Mouse (Mus musculus) hindbrain, embryonic 14.5 days (tissue): Measurements from ENCODE around the gene Ip6k2. TPM values are rescaled to one million over a fixed set of nuclear protein-coding genes. Genes with fewer than 3 reads are reported as not detected.

ENCODE experiments used
- ATAC-seq: fragments of 200-750 bp; cut with Nextera tagmentation; 2 replicates; pipeline ENCODE4 v1.8.0; 2017; ENCODE audit warnings: moderate number of reproducible peaks, mild to moderate bottlenecking, moderate TSS enrichment, moderate library complexity; ENCODE audit not compliant: low FRiP score
- DNase-seq: peaks from one replicate; pipeline ENCODE4 v3.0.0-alpha.2; 2015; ENCODE audit warnings: low spot score
- H3K27ac ChIP-seq: fragments of 300-500 bp; sonication (generic); 2 replicates; pipeline ENCODE4 v1.5.1; 2014; ENCODE audit warnings: mild to moderate bottlenecking, moderate library complexity
- H3K27me3 ChIP-seq: fragments of 300-500 bp; sonication (generic); 2 replicates; pipeline ENCODE4 v1.6.1; 2014; ENCODE audit warnings: mild to moderate bottlenecking, low read length, mixed read lengths; ENCODE audit not compliant: control insufficient read depth, insufficient read depth
- H3K36me3 ChIP-seq: fragments of 300-500 bp; sonication (generic); replicated peaks from 2 replicates; pipeline ENCODE4 v1.6.1; 2014; ENCODE audit not compliant: control insufficient read depth, insufficient read depth
- H3K4me1 ChIP-seq: fragments of 300-500 bp; sonication (generic); replicated peaks from 2 replicates; pipeline ENCODE4 v1.6.1; 2014; ENCODE audit warnings: antibody characterized with exemption, low read length, mixed read lengths; ENCODE audit not compliant: control insufficient read depth, insufficient read depth
- H3K4me2 ChIP-seq: fragments of 300-500 bp; sonication (generic); replicated peaks from 2 replicates; pipeline ENCODE4 v1.6.1; 2014; ENCODE audit warnings: mild to moderate bottlenecking, moderate library complexity
- H3K4me3 ChIP-seq: fragments of 300-500 bp; sonication (generic); replicated peaks from 2 replicates; pipeline ENCODE4 v1.5.1; 2014; ENCODE audit warnings: mild to moderate bottlenecking, low read length
- H3K9ac ChIP-seq: fragments of 300-500 bp; sonication (generic); 2 replicates; pipeline ENCODE4 v1.6.1; 2014
- H3K9me3 ChIP-seq: fragments of 300-500 bp; sonication (generic); 2 replicates; pipeline ENCODE4 v1.6.1; 2016; ENCODE audit warnings: low read length; ENCODE audit not compliant: control insufficient read depth
- WGBS: fragments of 180-500 bp; shearing (Covaris S2); extraction: QIAGEN DNeasy Blood & Tissue Kit; methylation state at CpG from one replicate; pipeline ENCODE4 v1.1.7; 2014; 5-methylcytosine and 5-hydroxymethylcytosine counted together
- microRNA-seq: library from miRNA; unstranded; fragments of <30 nt; microRNA quantifications from one replicate; pipeline ENCODE4, GENCODE M21; 2016
- polyA plus RNA-seq: library from polyadenylated mRNA; unstranded; fragments of >200 nt; fragmentation: Nextera tagmentation; extraction: Ambion mirVana; gene quantifications from 2 replicates; pipeline ENCODE4 v1.2.1, GENCODE M21; 2014

Gene Ip6k2
- polyA plus RNA-seq, 1 experiment from 2014 or later, result 238 TPM

GRCm38 (mm10) chr9:108845390-108845789, 61.8 kb downstream of the Ip6k2 start:
- WGBS, result 64% methylated on average over 5 of the region's 5 CpGs
- Histone ChIP-seq H3K9me3 (no peaks in the 10 kb centered on the region), H3K4me2 (no peak overlapping the region), H3K36me3 (peaks cover 98% of the 10 kb centered on the region), H3K4me3 (no peak overlapping the region), H3K4me1 (no peaks in the 10 kb centered on the region), H3K9ac (no peak overlapping the region), H3K27ac (no peak overlapping the region), H3K27me3 (no peaks in the 10 kb centered on the region)
- DNase-seq (no peak), ATAC-seq (no peak)

GRCm38 (mm10) chr9:108847374-108847773, 63.8 kb downstream of the Ip6k2 start:
- Histone ChIP-seq H3K36me3 (peaks cover 97% of the 10 kb centered on the region), H3K27me3 (no peaks in the 10 kb centered on the region), H3K4me1 (no peaks in the 10 kb centered on the region), H3K9ac (no peak overlapping the region), H3K4me3 (no peak overlapping the region), H3K27ac (no peak overlapping the region), H3K4me2 (no peak overlapping the region), H3K9me3 (no peaks in the 10 kb centered on the region)
- WGBS, result 91% methylated on average over 4 of the region's 4 CpGs
- ATAC-seq, result no peak
- no peak for DNase-seq

GRCm38 (mm10) chr9:108848419-108848818, 64.8 kb downstream of the Ip6k2 start:
- H3K9ac ChIP-seq, result no peak overlapping the region
- DNase-seq (no peak), ATAC-seq (no peak)
- 0 out of 2 replicates have a peak, but pooled peaks cover 3% of the 10 kb centered on the region for H3K4me1 ChIP-seq
- H3K9me3 ChIP-seq, result no peaks in the 10 kb centered on the region
- WGBS, result 84% methylated on average over 17 of the region's 17 CpGs
- no peaks in the 10 kb centered on the region for H3K27me3 ChIP-seq
- no peak overlapping the region for H3K27ac ChIP-seq
- H3K36me3 ChIP-seq, result peaks cover 96% of the 10 kb centered on the region
- no peak overlapping the region for H3K4me2 ChIP-seq
- no peak overlapping the region for H3K4me3 ChIP-seq

GRCm38 (mm10) chr9:108852976-108853375, 69.4 kb downstream of the Ip6k2 start, which contains the start of gene Slc26a6:
Gene Slc26a6 (plus strand): TSS chr9:108853283.
- peak within 1 kb of the TSS; percentile 75 for H3K27ac ChIP-seq
- DNase-seq (no peak), ATAC-seq (no peak)
- H3K4me2 ChIP-seq, result peak within 1 kb of the TSS; percentile 81
- no peaks in the 10 kb centered on the region for H3K27me3 ChIP-seq
- H3K9ac ChIP-seq, result peak within 1 kb of the TSS; percentile 64
- H3K4me1 ChIP-seq, result peaks cover 12% of the 10 kb centered on the region
- no peaks in the 10 kb centered on the region for H3K9me3 ChIP-seq
- H3K36me3 ChIP-seq, result peaks cover 58% of the 10 kb centered on the region
- H3K4me3 ChIP-seq, result peak within 1 kb of the TSS; percentile 59
- 90% methylated on average over 3 of the region's 3 CpGs for WGBS

GRCm38 (mm10) chr9:108853635-108854240, 70.1 kb downstream of the Ip6k2 start:
- Histone ChIP-seq H3K27ac (peak overlapping the region; percentile 75), H3K4me1 (peaks cover 12% of the 10 kb centered on the region), H3K9ac (peak overlapping the region; percentile 64), H3K4me3 (peak overlapping the region; percentile 59), H3K9me3 (no peaks in the 10 kb centered on the region), H3K27me3 (no peaks in the 10 kb centered on the region), H3K4me2 (peak overlapping the region; percentile 81), H3K36me3 (peaks cover 57% of the 10 kb centered on the region)
- DNase-seq, result peak; percentile 95
- peak; percentile 90 for ATAC-seq
- WGBS, result under 1% methylated on average over 25 of the region's 25 CpGs

GRCm38 (mm10) chr9:108854241-108854696, 70.7 kb downstream of the Ip6k2 start:
- H3K27ac ChIP-seq, result peak overlapping the region; percentile 75
- peaks cover 12% of the 10 kb centered on the region for H3K4me1 ChIP-seq
- H3K27me3 ChIP-seq, result no peaks in the 10 kb centered on the region
- peak overlapping the region; percentile 81 for H3K4me2 ChIP-seq
- no peaks in the 10 kb centered on the region for H3K9me3 ChIP-seq
- under 1% methylated on average over 28 of the region's 28 CpGs for WGBS
- ATAC-seq (peak; percentile 79), DNase-seq (peak; percentile 81)
- peaks cover 57% of the 10 kb centered on the region for H3K36me3 ChIP-seq
- peak overlapping the region; percentile 59 for H3K4me3 ChIP-seq
- peak overlapping the region; percentile 64 for H3K9ac ChIP-seq

GRCm38 (mm10) chr9:108855335-108855734, 71.7 kb downstream of the Ip6k2 start:
- ATAC-seq (no peak), DNase-seq (no peak)
- no peak overlapping the region for H3K9ac ChIP-seq
- peaks cover 57% of the 10 kb centered on the region for H3K36me3 ChIP-seq
- 64% methylated on average over 5 of the region's 5 CpGs for WGBS
- H3K4me1 ChIP-seq, result peaks cover 12% of the 10 kb centered on the region
- no peaks in the 10 kb centered on the region for H3K9me3 ChIP-seq
- H3K4me2 ChIP-seq, result peak overlapping the region; percentile 81; the same call in 1 of the 2 replicates
- H3K4me3 ChIP-seq, result no peak overlapping the region
- no peak overlapping the region for H3K27ac ChIP-seq
- no peaks in the 10 kb centered on the region for H3K27me3 ChIP-seq

Small RNAs within 50 kb of the gene (microRNA-seq; reads per million reads assigned to microRNA genes)
- gene Gm23156, result not detected

Other genes starting within 250 kb of the Ip6k2 start
- 107 and 110 TPM in 2 replicates for gene Impdh2, start 223.5 kb upstream of the Ip6k2 start, polyA plus RNA-seq
- 80.9 and 93.2 TPM in 2 replicates for gene Ndufaf3, start 216.4 kb upstream of the Ip6k2 start, polyA plus RNA-seq
- 241 and 242 TPM in 2 replicates for gene Dalrd3, start 213.9 kb upstream of the Ip6k2 start, polyA plus RNA-seq
- 240 and 242 TPM in 2 replicates for gene Wdr6, start 205.1 kb upstream of the Ip6k2 start, polyA plus RNA-seq
- 29.7 and 33.2 TPM in 2 replicates for gene P4htm, start 186.1 kb upstream of the Ip6k2 start, polyA plus RNA-seq
- 37.7 and 44.0 TPM in 2 replicates for gene Arih2, start 134.4 kb upstream of the Ip6k2 start, polyA plus RNA-seq
- gene Slc25a20, start 121.7 kb upstream of the Ip6k2 start, polyA plus RNA-seq, result 25.6 and 31.4 TPM in 2 replicates
- gene Prkar2a, start 94.5 kb upstream of the Ip6k2 start, polyA plus RNA-seq, result 70.8 and 82.7 TPM in 2 replicates
- gene Nckipsd, start 24.6 kb downstream of the Ip6k2 start, polyA plus RNA-seq, result 28.5 and 29.6 TPM in 2 replicates
- 15.4 and 16.0 TPM in 2 replicates for gene Celsr3, start 42.5 kb downstream of the Ip6k2 start, polyA plus RNA-seq
- gene Slc26a6, start 69.5 kb downstream of the Ip6k2 start, polyA plus RNA-seq, result 19.1 and 21.5 TPM in 2 replicates
- 0.27 TPM in 1 of 2 replicates, not detected in the other for gene Tmem89, start 130.8 kb downstream of the Ip6k2 start, polyA plus RNA-seq
- gene Uqcrc1, start 152.8 kb downstream of the Ip6k2 start, polyA plus RNA-seq, result 469 and 503 TPM in 2 replicates
- 1.3 and 3.0 TPM in 2 replicates for gene Col7a1, start 169.8 kb downstream of the Ip6k2 start, polyA plus RNA-seq
- 0.23 TPM in 1 of 2 replicates, not detected in the other for gene Ucn2, start 202.2 kb downstream of the Ip6k2 start, polyA plus RNA-seq
- gene Pfkfb4, start 208.0 kb downstream of the Ip6k2 start, polyA plus RNA-seq, result 22.5 and 23.9 TPM in 2 replicates